Mouse (Mus musculus): ENCODE data around the gene Mrgprg. TPM values are rescaled to one million over a fixed set of nuclear protein-coding genes. Genes with fewer than 3 reads are reported as not detected.

The Mrgprg gene
- not detected in 2 replicates for polyA plus RNA-seq (2015; fragmentation: Nextera tagmentation; extraction: Ambion mirVana)

DNA sequence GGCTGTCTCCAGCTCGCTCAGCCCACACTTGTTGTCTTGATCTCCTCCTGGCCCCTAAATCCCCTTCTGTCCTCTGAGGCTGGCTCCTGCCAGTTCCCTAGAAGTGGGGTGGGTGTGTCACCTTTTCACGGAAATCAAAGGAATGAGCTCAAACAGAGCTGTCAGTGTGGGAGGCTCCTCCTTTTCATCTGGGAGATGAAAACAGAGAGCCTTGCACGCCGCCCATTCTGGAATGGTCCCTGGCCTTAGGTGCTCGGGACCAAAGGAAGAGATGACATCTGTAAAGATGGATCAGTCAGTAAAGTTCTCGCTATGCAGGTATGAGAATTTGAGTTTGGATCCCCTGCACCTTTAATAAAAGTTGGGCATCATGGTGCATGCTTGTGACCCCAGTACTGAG, at the start of gene Mrgprg:
Mrgprg (minus strand) TSS at position 101 of the 400 bp plus-strand sequence.
- Histone ChIP-seq H3K27me3 (peaks cover 23% of the 10 kb centered on the region), H3K4me3 (replicated peaks) (no peak within 1 kb of the TSS), H3K4me1 (replicated peaks) (no peaks in the 10 kb centered on the region), H3K36me3 (no peaks in the 10 kb centered on the region), H3K27ac (no peak within 1 kb of the TSS), H3K4me2 (replicated peaks) (no peak within 1 kb of the TSS), H3K9me3 (no peaks in the 10 kb centered on the region), H3K9ac (replicated peaks) (no peak within 1 kb of the TSS)
- 53% methylated on average over 6 of the region's 6 CpGs for WGBS
- ATAC-seq, result no peak

DNA sequence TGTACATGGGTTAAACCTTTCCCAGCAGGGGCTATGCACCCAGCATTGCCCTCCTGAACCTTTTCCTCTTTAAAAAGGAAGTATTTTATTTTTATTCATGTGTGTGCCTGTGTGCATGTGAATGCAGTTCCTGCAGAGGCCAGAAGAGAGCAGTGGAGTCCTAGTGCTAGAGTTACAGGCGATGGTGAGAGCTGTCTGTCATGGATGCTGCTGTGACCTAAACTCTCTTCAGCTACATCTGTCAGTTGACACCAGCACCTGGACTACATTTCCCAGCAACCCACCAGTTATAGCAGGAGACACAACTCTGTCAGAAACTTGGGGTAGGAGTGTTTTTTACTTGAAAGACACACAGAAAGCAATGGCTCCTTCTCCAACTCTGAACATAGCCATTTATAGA, 42.1 kb upstream of the Mrgprg start:
- Histone ChIP-seq H3K9me3 (no peaks in the 10 kb centered on the region), H3K4me3 (replicated peaks) (no peak overlapping the region), H3K27me3 (no peaks in the 10 kb centered on the region), H3K4me2 (replicated peaks) (no peak overlapping the region), H3K27ac (no peak overlapping the region), H3K36me3 (peaks cover 87% of the 10 kb centered on the region), H3K4me1 (replicated peaks) (no peaks in the 10 kb centered on the region), H3K9ac (replicated peaks) (no peak overlapping the region)
- ATAC-seq, result no peak
- 31% methylated on average over 1 of the region's 1 CpGs for WGBS

DNA sequence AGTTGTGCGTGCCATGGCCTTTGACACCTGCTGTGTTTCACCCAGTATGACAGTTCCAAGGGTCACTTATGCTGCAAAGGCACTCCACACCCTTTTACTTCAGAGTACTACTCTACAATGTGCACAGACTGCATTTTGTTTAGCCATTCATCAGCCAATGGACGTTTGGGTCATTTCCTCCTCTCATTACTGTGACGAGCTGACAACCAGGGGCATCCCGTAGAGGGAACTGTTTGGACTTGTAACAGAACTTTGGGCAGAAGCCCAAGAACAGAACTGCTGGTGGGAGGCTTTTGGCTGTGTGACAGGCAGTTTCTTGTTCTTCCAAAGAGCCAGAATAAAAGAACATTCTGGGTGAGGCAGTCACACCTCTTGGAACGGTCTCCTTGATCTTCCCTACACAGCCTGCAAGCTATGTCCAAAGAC, 38.4 kb upstream of the Mrgprg start:
- Histone ChIP-seq H3K27ac (no peak overlapping the region), H3K4me2 (replicated peaks) (no peak overlapping the region), H3K36me3 (peaks cover 88% of the 10 kb centered on the region), H3K9ac (replicated peaks) (no peak overlapping the region), H3K27me3 (no peaks in the 10 kb centered on the region), H3K4me1 (replicated peaks) (no peaks in the 10 kb centered on the region), H3K4me3 (replicated peaks) (no peak overlapping the region), H3K9me3 (no peaks in the 10 kb centered on the region)
- 76% methylated on average over 5 of the region's 5 CpGs for WGBS
- no peak for ATAC-seq

DNA sequence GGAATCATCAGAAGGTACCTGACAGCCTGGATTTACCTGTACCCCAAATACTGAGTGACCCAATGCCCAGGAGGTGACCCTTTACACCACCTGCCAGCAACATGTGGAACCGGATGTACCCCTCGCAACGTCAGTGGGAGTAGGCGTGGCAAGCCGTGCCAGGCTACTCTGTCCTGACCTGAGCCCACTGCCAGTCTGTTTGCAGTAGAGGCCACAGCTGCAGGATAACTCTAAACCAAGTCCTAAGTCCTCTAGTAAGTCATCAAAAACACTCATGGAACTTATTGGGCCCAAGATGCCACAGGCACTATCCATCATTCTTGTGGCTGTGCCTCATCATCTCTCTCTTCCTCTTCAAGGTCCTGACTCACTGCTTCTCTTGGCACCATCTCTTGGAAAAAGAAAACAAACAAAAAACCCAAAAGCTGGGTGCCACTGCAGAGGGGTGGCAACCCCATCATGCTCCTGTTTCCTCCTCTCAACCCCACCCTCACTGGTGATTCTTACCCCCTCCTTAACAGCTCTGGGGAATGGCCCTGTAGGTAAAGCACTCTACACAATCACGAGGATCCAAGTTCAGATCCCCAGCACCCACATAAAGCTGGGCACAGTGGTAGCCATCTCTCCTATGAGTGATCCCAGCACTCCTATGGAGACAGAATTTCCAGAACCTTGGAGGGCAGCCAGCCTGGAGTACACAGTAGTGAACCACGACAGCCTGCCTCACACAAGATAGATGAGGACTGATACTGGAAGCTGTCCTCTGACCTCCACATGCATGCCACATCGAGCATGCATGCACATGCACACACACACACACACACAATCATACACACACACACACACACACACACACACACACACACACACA, 34.6 kb upstream of the Mrgprg start:
- no peak for ATAC-seq
- H3K36me3 ChIP-seq, result peaks cover 97% of the 10 kb centered on the region

DNA sequence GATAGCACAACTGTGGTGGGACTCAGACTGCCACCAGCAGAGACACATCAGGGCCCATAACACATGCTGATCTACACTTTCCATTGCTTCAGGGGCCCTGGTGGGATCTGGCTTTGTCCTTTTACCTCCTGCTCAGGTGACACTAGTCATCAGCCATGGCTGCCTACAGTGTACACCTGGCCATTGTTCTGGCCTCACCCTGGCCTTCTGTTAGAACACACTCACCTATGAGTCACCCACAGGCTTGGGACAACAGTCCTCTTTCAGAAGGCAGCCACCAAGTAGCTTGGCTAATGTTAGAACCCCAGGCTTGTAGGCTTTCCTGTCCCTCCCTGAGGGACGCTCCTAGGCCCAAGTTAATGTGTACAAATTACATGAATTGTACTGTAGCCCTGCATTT, 34.0 kb upstream of the Mrgprg start:
- Histone ChIP-seq H3K4me1 (replicated peaks) (no peaks in the 10 kb centered on the region), H3K4me3 (replicated peaks) (no peak overlapping the region), H3K9ac (replicated peaks) (no peak overlapping the region), H3K4me2 (replicated peaks) (no peak overlapping the region), H3K27me3 (no peaks in the 10 kb centered on the region), H3K9me3 (no peaks in the 10 kb centered on the region), H3K27ac (no peak overlapping the region), H3K36me3 (peaks cover 97% of the 10 kb centered on the region)
- ATAC-seq, result no peak
- WGBS, result 95% methylated on average over 1 of the region's 1 CpGs

More for the DNA sequence above, 34.6 kb upstream of the Mrgprg start:
- WGBS, result 89% methylated on average over 8 of the region's 8 CpGs
- H3K27me3 ChIP-seq, result no peaks in the 10 kb centered on the region
- H3K4me1 ChIP-seq (replicated peaks), result no peaks in the 10 kb centered on the region
- no peak overlapping the region for H3K4me2 ChIP-seq (replicated peaks)
- H3K27ac ChIP-seq, result no peak overlapping the region
- no peak overlapping the region for H3K9ac ChIP-seq (replicated peaks)
- H3K4me3 ChIP-seq (replicated peaks), result no peak overlapping the region
- H3K9me3 ChIP-seq, result no peaks in the 10 kb centered on the region

DNA sequence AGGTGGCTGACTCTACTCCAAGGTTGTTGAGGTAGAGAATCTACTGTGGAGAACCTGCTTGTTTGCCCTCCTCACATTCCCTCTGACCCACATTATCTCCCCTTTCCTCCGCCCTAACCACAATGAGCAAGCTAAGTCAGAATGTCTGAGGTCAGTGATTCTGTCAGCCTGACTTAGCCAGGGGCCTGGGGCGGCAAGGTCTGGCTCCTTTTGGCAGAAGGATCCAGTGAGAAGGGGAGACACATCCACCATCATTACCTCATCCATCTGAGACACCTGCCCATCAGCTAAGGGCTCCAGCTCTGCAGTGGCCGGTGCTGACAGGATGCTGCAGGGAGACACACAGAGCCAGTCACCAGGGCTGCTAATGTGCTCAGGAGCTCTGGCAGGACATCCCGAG, 32.0 kb upstream of the Mrgprg start:
- no peak overlapping the region for H3K4me3 ChIP-seq (replicated peaks)
- peaks cover 89% of the 10 kb centered on the region for H3K36me3 ChIP-seq
- H3K27ac ChIP-seq, result no peak overlapping the region
- no peak overlapping the region for H3K4me2 ChIP-seq (replicated peaks)
- no peak for ATAC-seq
- WGBS, result 95% methylated on average over 4 of the region's 4 CpGs
- H3K9me3 ChIP-seq, result no peaks in the 10 kb centered on the region
- no peaks in the 10 kb centered on the region for H3K27me3 ChIP-seq
- no peaks in the 10 kb centered on the region for H3K4me1 ChIP-seq (replicated peaks)
- H3K9ac ChIP-seq (replicated peaks), result no peak overlapping the region

DNA sequence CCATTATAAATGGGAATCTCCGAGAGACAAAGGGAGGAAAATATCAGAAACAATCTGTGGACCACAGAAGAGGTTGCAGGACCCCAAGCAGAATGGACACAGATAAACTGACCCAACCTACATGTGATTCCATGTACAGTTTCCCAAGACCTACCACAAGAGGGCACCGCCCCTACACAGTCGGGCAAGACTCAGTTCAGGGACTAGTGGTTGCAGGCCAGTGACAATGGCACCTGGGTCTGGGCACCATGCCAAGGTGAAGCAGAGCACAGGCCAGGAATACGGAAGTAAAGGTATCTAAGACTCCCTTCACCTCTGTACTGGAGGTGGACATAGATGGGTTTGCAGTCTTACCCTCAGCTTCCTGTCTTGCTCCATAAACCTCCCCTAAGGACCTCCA, 26.3 kb upstream of the Mrgprg start:
- no peaks in the 10 kb centered on the region for H3K9me3 ChIP-seq
- peaks cover 35% of the 10 kb centered on the region for H3K36me3 ChIP-seq
- H3K9ac ChIP-seq (replicated peaks), result no peak overlapping the region
- no peaks in the 10 kb centered on the region for H3K4me1 ChIP-seq (replicated peaks)
- no peak overlapping the region for H3K4me2 ChIP-seq (replicated peaks)
- WGBS, result 62% methylated on average over 4 of the region's 4 CpGs
- no peak overlapping the region for H3K4me3 ChIP-seq (replicated peaks)
- H3K27me3 ChIP-seq, result no peaks in the 10 kb centered on the region
- ATAC-seq, result no peak
- no peak overlapping the region for H3K27ac ChIP-seq

DNA sequence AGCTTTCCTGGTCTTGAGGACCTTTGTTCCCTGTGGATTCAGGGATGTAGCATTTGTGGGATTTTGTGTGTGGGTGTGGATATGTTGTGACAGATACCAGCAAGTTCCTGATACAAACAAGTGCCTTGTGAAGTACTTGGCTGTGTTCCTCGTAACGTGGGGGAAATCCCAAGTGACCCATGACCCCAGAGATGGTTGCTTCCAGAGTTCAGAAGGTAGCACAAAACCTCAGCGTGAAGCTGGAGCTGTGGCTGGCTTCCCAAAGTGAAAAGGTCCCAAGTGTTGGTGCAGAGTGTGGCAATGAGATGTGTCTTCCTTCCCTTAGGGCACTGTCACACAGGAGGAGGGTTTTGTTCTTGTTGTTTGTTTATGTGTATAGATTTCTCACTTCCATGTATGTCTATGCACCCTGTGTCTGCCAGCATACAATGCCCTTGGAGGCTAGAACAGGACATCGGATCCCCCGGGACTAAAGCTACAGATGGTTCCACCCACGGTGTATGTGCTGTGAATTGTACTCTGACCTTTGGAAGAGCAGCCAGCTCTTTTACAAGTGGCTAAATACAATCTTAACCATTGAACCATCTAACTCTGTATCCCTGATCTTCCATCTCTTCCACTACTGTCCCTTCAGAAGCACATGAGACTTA, 25.7 kb upstream of the Mrgprg start:
- H3K27ac ChIP-seq, result no peak overlapping the region
- no peaks in the 10 kb centered on the region for H3K4me1 ChIP-seq (replicated peaks)
- no peaks in the 10 kb centered on the region for H3K9me3 ChIP-seq
- H3K27me3 ChIP-seq, result no peaks in the 10 kb centered on the region
- H3K4me3 ChIP-seq (replicated peaks), result no peak overlapping the region
- no peak for ATAC-seq
- peaks cover 28% of the 10 kb centered on the region for H3K36me3 ChIP-seq
- WGBS, result 87% methylated on average over 6 of the region's 6 CpGs
- no peak overlapping the region for H3K9ac ChIP-seq (replicated peaks)
- H3K4me2 ChIP-seq (replicated peaks), result no peak overlapping the region

DNA sequence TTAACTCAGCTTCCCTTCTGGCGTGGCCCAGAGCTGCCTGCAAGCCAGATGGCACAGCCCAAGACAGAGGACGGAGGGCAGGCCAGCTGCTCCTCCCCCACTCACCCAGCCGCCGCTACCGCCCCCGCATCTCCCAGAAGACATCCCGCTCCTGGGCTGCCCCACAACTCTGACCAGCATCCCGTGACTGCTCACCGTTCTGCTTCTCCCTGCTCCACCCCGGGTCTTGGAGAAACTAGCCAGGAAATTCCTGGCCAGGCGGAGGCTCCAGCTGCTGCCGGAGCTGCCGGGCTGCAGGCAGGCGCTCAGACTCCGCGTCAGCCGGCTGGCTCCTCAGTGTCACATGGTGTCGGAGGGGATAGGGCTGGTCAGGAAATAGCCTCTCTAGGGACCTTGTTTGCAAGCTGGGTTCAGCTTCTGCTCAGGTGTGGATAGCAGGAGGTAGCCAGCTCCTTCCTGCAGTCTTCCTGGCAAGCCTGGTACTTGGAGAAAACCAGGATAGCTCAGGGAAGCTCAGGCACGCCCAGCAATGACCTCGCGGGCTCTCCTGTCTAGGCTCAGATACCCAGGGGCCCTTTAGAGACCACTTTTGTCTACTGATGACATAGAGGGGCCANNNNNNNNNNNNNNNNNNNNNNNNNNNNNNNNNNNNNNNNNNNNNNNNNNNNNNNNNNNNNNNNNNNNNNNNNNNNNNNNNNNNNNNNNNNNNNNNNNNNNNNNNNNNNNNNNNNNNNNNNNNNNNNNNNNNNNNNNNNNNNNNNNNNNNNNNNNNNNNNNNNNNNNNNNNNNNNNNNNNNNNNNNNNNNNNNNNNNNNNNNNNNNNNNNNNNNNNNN, 17.4 kb upstream of the Mrgprg start, which contains the start of gene Mrgpre:
Mrgpre (minus strand) TSS at position 505 of the 834 bp plus-strand sequence.
- H3K27ac ChIP-seq, result peak within 1 kb of the TSS; percentile 79
- 5% methylated on average over 17 of the region's 21 CpGs for WGBS
- peak within 1 kb of the TSS; percentile 76 for H3K4me2 ChIP-seq (replicated peaks)
- H3K27me3 ChIP-seq, result no peaks in the 10 kb centered on the region; the same call in 1 of the 2 replicates
- peaks cover 30% of the 10 kb centered on the region for H3K4me1 ChIP-seq (replicated peaks)
- no peaks in the 10 kb centered on the region for H3K9me3 ChIP-seq
- H3K9ac ChIP-seq (replicated peaks), result peak within 1 kb of the TSS; percentile 74
- peak within 1 kb of the TSS; percentile 52 for H3K4me3 ChIP-seq (replicated peaks)
- peak; percentile 89 for ATAC-seq
- H3K36me3 ChIP-seq, result no peaks in the 10 kb centered on the region

DNA sequence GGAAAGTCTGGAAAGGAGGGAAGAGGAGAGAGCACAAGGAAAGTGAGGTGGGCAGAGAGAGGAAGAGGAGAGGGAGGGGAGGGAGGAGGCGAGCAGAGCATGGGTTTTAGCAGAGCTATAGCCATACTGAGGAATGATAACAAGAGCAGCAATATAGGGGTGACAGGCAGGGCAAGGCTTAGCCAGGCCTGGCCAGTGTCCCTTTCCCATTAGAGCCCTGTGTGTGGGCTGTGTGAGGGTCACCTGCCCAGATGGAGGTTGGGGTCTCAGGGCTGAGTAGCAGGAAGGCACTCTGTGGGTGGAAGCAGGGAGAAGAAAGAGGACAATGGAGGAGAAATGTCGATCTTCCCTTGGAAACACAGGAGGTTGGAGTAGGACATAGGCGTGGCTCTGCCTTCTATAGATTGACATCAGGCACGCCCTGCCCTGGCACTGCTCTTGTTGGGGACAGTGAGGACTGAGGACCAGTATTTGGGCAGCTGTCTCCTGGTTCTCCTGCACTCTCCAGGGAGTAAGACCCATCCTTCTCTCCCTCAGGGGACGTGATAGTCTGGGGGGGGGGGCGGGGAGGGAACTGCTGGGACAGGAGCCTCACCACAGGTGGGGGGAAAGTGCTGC, 16.7 kb upstream of the Mrgprg start:
- Histone ChIP-seq H3K27ac (peak overlapping the region; percentile 79), H3K4me1 (replicated peaks) (peaks cover 30% of the 10 kb centered on the region), H3K9ac (replicated peaks) (peak overlapping the region; percentile 74), H3K9me3 (no peaks in the 10 kb centered on the region), H3K27me3 (no peaks in the 10 kb centered on the region; the same call in 1 of the 2 replicates), H3K4me3 (replicated peaks) (peak overlapping the region; percentile 52), H3K4me2 (replicated peaks) (peak overlapping the region; percentile 76), H3K36me3 (no peaks in the 10 kb centered on the region)
- 10% methylated on average over 6 of the region's 6 CpGs for WGBS
- ATAC-seq, result peak; percentile 80

DNA sequence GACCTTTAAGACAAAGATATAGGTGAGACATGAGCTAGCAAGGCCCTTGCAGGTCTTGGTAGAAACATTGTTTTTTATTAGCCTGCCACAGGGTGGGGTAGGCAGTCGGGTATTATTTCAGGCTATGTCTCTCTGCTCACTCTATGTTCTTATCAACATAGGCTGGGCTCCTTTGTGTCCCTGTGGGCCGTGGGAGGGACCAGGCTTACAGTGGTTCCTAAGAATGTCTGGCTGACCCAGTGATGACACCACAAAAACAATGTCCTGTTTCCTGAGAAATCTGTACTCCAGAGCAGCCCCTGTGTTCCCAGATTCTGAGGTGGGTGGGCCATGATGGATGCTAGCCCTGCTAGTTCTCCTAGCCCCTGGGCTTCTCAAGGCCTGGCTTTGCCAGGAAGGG, 10.6 kb upstream of the Mrgprg start:
- Histone ChIP-seq H3K36me3 (no peaks in the 10 kb centered on the region), H3K9ac (replicated peaks) (no peak overlapping the region), H3K4me3 (replicated peaks) (no peak overlapping the region), H3K27me3 (no peaks in the 10 kb centered on the region), H3K9me3 (no peaks in the 10 kb centered on the region), H3K4me1 (replicated peaks) (0 out of 2 replicates have a peak, but pooled peaks cover under 1% of the 10 kb centered on the region), H3K4me2 (replicated peaks) (no peak overlapping the region), H3K27ac (no peak overlapping the region)
- WGBS, result 72% methylated on average over 2 of the region's 2 CpGs
- ATAC-seq, result no peak

All from midbrain, embryonic 13.5 days (tissue).